Mouse (Mus musculus): ENCODE results near the gene Vmn1r232.

Vmn1r232 gene

DNA sequence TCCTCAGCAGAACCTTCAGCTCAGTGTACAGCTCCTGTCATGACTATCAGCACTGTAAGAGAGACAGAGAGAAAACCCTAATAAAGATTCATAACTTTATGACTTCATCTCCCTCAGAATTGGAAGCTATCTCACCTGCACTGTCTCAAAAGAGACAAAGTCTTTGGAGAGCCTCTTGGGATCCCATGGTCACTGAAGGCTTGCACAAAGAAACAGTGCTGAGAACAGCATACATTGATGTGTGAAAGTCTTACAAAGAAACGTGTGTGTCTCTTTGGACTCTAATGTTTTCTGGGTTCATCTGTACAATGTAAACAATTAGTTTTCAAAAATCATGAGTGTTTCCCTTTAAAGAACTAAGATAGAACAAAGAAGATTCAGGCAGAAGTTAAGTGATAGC is at the start of gene Vmn1r232:
Vmn1r232 (minus strand) TSS at position 101 of the 400 bp plus-strand sequence.
- DNase-seq = no peak

DNA sequence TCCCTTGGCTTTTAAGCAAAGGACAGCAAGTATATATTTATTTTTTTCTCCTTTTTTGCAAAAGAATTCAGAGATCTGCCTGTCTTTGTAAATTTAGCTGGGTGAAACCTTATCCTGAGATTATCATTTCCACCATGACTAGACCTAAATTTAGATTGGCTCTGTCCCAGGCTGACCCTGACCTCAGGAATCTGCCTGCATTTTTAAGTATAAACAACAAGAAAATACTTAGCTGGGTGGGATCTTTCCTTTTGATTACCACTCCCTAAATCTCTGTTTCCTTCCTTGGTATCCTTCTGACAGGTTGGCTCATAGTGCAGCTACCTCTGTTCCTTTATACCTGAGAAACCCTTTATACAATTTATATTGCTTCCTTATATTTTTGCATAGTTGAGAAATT is 47.2 kb upstream of the Vmn1r232 start:
- no peak for DNase-seq

DNA sequence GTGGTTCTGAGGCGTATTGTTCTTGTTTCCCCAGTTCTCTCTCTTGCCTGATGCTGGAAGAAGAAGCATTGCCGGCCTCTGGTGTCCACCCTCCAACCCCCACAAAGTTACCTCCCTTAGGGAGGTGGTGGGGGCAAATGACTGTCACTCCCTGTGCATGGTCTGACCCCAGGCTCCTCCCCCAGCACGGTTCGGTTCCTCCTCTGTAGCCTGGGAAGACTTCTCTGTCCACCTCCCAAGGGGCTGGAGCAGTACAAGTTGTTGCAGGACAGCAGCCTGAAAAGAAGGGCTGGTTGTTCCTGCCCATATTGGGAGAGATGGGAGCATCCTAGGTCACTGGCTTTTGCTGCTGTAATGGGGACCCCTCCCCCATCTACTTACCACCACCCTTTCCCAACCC is 45.9 kb upstream of the Vmn1r232 start:
- no peak for DNase-seq

DNA sequence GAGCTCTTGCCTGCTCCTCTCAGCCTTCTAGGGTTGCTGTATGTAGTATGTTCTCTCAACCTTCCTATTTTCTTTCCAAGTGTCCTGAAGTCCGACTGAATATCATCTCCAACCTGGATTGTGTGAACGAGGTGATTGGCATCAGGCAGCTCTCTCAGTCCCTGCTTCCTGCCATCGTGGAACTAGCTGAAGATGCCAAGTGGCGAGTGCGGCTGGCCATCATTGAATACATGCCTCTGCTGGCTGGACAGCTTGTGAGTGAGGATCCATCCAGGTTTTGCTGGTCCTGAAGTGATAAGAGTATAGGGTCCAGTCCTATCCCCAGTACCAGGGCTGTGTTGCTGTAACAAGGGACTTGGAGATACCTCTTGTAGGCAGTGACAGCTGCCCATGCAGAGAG is 40.9 kb upstream of the Vmn1r232 start:
- no peak for DNase-seq

DNA sequence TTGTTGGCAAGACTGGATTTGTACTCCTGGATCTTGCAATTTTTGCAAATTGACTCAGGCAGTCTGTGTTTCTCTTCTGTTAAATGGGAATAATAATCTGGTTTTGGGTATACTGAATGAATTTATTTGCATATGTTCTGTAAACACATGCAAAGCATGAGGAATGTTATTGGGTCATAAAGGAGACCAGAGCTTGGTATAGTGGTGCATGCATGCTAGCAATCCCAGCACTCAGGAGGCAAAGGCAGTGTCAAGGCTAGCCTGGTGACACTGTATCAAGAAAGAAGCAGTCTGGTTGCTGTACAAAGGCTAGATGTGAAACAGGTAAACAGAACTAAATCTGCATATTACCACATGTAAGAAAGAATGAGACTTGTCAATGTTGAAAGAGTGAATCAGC is 27.1 kb upstream of the Vmn1r232 start:
- no peak for DNase-seq

DNA sequence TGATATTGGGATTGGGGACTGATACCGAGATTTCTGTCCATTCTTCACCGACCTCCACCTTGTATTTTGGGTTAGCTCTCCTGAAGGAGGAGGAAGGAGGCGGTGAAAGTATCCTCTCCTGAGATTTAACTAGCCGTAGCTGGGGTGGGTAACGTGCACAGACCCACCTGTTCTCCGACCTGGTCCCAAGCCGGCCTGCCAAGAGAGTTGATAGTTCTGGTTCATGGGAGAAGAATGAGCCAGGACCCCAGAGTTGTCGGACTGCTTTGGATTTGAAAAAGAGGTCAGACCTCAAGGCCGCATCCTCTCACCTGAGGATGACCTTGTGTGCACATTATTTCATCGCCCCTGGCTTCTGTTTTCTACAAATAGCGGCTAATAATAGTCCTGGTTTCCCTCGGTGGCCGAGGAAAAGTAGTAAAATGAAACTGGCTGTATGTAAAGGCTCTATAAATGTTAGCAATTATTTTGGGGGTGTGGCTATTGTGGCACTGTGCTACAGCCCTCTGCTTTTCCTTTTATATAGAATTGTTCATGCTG is 26.6 kb upstream of the Vmn1r232 start:
- no peak for DNase-seq

DNA sequence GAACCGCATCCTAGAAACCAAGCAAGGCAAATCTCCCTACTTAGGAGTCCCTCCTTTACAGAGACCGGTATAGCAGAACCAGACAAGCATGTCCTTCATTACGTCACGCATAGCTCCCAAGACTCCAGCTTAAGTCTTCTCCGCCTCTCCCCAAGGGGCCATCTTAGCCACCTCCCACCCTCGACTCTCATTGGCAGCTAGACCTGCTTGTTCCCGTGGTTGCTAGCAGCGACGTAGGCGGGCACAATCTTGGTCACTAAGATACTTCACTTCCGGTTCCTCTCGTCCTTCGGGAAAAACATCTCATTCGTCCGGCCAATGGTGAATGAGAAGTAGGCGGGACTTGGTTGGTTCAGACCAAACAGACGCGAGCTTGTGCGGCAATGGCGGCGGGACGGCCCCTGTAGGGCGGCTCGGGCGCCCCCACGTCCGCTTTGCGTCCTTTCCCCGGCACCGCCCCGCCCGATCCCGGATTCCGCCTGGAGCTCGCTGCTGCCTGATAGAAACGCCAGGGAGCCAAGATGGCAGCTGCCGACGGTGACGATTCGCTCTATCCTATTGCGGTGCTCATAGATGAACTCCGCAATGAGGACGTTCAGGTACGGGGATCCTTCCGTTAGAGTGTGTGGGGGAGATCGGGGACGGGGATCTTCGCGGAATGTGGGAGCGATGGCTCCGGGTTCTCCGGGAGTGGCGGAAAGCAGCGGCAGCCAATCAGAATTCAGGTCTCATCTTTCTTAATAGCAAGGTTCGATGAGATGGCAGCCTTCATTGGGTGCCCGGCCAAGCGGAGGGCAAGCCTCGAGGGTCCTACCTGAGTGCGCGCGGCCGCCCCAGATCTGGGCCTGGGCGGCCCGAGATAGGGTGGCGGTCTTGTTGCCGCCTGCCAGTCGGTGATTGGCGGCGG is 25.7 kb upstream of the Vmn1r232 start, which contains the start of gene Ppp2r1a:
Ppp2r1a (plus strand) TSS at position 327 of the 907 bp plus-strand sequence.
- DNase-seq = peak; percentile 99 to 100

DNA sequence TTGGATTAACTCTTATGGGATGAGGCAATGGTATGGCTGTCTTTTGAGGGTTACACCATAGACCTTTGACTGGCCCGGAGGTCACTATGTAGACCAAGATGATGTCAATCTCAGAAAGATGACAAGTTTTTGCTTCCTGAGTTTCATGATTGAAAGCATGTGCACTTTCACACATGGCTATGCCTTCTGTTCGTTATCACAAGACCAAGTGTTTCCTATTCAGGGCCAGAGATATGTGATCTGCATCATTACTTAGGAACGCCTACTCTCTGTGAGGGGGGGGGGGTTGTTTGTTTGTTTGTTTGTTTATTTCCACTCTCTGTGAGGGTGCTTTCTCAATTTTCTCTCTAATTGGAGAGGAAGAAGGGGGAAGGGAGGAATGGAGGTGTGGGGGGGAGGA is 24.7 kb upstream of the Vmn1r232 start:
- no peak for DNase-seq

DNA sequence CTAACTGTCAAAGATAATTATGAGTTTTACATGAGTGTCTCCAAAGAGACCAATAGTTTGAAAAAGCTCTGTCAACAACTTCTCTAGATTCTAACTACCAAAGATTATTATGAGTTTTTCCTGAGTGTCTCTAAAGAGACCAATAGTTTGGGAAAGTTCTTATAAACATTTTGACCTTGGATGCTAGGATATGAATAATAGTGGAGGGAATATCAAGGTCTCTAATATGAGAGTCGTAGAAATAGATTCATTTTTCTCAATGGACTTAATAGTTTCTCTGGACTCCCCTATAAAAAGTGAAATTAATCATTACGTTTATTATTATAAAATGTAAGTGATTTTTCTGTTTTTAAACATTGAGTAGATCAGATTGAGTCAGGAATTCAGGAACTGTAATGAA is 14.5 kb downstream of the Vmn1r232 start, which contains the start of gene Vmn1r231:
Vmn1r231 (minus strand) TSS at position 101 of the 400 bp plus-strand sequence.
- DNase-seq = no peak

Data from lung, postnatal 4 days (tissue).